Mouse (Mus musculus): ENCODE data around the gene Amz2.

- no peak for TF ChIP-seq CTCF (IDR thresholded peaks at IDR 0.05; ENCODE audit: low read depth, low read length)
- TF ChIP-seq POLR2A (IDR thresholded peaks at IDR 0.05; ENCODE audit: borderline replicate concordance, low read depth, low read length), result no peak
Measured at GRCm38 (mm10) chr11:109466987-109467386, 41.2 kb downstream of the Amz2 start.

Measured in bone marrow macrophage, adult 2 months (primary cell).